Mouse (Mus musculus) megakaryocyte progenitor cell, adult 5-6 weeks (primary cell): ENCODE data around the gene Tbl2. TPM values are rescaled to one million over a fixed set of nuclear protein-coding genes. Genes with fewer than 3 reads are reported as not detected.
A peak's percentile ranks its signal among the peaks of the same experiment; 100 is the strongest.

Source experiments
- ATAC-seq: replicated peaks from 2 replicates; pipeline ENCODE4 v1.8.0; 2016; ENCODE audit warnings: mild to moderate bottlenecking, moderate TSS enrichment, inconsistent platforms; ENCODE audit not compliant: poor library complexity
- total RNA-seq, 2 experiments: library from RNA; stranded (forward) in 1 of 2; stranded (reverse) in 1 of 2; fragments of 157-497, 149-512 nt in 1 of 2; fragments of 200-1000 nt in 1 of 2; gene quantifications; 2 replicates each; pipeline versions ENCODE4 v1.2.3 to v1.2.4; 2015 to 2017

The Tbl2 gene
- total RNA-seq, 2 experiments from 2014 or later, result 11.0 to 14.9 TPM

- peak; percentile 19; the same call in 1 of the 2 replicates for ATAC-seq
Measured at GRCm38 (mm10) chr5:135185596-135185995, 36.1 kb downstream of the Tbl2 start.

- ATAC-seq, result no peak
Measured at GRCm38 (mm10) chr5:135186231-135186620, 36.8 kb downstream of the Tbl2 start.

GRCm38 (mm10) chr5:135186621-135187348, 37.3 kb downstream of the Tbl2 start, which contains the start of gene Baz1b:
Gene Baz1b (plus strand): TSS chr5:135187264.
- ATAC-seq, result peak; percentile 85

- peak; percentile 21 for ATAC-seq
Measured at GRCm38 (mm10) chr5:135187349-135188213, 38.1 kb downstream of the Tbl2 start.

DNA sequence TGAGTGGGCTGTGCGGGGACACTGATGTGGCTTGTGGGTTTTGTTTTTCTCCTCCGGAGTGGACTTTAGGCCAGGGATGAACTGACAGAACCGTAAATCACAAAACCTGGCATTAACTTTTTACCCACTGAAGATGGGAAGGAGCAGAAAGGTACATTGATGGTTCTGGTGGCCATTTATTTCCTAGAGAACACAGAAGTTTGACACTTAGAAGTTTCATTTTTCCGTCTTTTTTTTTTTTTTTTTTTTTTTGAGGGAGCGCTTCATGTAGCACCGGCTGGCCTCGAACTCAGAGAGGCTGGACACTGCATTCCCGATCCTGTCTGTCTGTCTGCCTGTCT, 38.7 kb downstream of the Tbl2 start:
- ATAC-seq, result no peak

DNA sequence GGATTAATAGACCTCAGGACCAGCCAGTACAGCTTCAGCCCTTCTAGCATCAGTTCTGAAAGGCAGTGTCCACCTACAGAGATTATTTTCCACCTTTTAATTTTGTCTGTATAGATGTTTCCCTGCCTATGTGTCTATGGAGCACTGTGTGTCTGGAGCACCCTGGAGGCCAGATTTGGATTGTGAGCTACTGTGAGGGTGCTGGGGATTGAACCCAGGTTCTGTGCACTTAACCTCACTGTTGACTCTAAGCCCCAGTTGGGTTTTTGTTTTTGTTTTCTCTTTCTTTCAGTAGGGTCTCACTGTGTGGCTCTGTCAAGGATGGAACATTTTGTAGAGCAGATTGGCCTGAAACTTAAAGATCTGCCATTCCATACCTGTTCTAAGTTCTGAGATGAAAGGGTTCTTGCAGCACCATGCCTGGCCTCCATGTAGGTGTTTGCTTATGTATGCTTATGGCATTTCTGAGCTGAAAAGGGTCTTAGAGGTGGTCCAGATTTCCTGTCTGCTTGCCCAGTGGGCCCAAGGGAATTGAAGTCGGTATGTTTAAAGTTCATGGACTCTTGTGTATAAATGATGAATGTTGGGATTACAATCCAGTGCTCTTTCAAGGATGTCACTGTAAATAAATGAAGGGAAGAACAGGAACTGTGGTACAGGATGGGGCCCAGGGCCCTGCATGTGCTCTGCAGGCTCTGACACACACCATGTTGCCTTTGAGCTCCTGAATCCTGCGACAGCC, 40.0 kb downstream of the Tbl2 start:
- no peak for ATAC-seq

- peak; percentile 53 for ATAC-seq
Measured at GRCm38 (mm10) chr5:135191620-135192019, 42.2 kb downstream of the Tbl2 start.

DNA sequence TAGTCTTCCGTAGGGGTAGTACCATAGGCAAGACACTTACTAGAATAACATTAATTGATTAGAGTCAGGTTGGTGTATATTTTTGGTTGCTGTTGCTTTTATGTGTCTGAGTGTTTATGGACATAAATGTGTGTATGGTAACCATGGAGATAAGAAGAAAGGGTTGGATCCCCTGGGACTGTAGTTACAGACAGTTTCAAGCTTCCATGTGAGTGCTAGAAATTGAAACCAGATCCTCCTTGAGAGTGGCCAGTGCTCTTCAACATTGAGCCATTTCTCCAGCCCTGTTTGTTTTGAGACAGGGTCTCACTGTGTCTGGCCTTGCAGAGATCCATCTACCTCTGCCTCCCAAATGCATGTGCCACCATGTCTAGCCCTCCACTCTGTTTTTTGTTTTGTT, 43.0 kb downstream of the Tbl2 start:
- ATAC-seq, result no peak

DNA sequence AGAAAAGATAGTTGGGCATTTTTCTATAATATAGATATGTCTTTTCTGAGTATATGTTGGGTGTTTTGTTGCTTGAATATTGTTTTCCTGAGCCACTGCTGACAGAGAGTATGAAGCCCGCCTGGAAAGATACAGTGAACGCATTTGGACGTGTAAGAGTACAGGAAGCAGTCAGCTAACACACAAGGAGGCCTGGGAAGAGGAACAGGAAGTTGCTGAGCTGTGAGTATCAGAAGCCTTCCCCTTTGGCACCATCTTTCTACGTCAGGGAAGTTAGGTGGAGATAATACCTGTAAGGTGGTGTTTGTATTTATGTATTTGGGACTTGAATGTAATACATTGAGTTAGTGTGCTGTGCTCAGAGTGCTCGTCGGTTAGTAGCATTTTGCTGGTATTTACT, 46.9 kb downstream of the Tbl2 start:
- ATAC-seq, result peak; percentile 72

GRCm38 (mm10) chr5:135202763-135203162, 53.3 kb downstream of the Tbl2 start:
- ATAC-seq, result no peak

- peak; percentile 55; the same call in 1 of the 2 replicates for ATAC-seq
Measured at GRCm38 (mm10) chr5:135208197-135208596, 58.7 kb downstream of the Tbl2 start.

Other genes with a start within 250 kb of the Tbl2 start
- gene Tmem270, start 242.9 kb upstream of the Tbl2 start, total RNA-seq (2015), result not detected in 2 replicates
- gene Tmem270, start 242.9 kb upstream of the Tbl2 start, total RNA-seq (2017), result not detected in 2 replicates
- 17.0 and 19.0 TPM in 2 replicates for gene Cldn13, start 234.1 kb upstream of the Tbl2 start, total RNA-seq (2015)
- 5.3 and 10.9 TPM in 2 replicates for gene Cldn13, start 234.1 kb upstream of the Tbl2 start, total RNA-seq (2017)
- 1.9 and 3.9 TPM in 2 replicates for gene Mettl27, start 217.3 kb upstream of the Tbl2 start, total RNA-seq (2015)
- gene Mettl27, start 217.3 kb upstream of the Tbl2 start, total RNA-seq (2017), result 0.92 and 3.4 TPM in 2 replicates
- gene Cldn4, start 202.7 kb upstream of the Tbl2 start, total RNA-seq (2015), result not detected in 2 replicates
- not detected in 2 replicates for gene Cldn4, start 202.7 kb upstream of the Tbl2 start, total RNA-seq (2017)
- gene Cldn3, start 163.4 kb upstream of the Tbl2 start, total RNA-seq (2015), result not detected in 2 replicates
- gene Cldn3, start 163.4 kb upstream of the Tbl2 start, total RNA-seq (2017), result not detected in 2 replicates
- gene Abhd11, start 140.5 kb upstream of the Tbl2 start, total RNA-seq (2015), result 133 and 142 TPM in 2 replicates
- 59.3 and 65.3 TPM in 2 replicates for gene Abhd11, start 140.5 kb upstream of the Tbl2 start, total RNA-seq (2017)
- gene Stx1a, start 126.2 kb upstream of the Tbl2 start, total RNA-seq (2015), result 0.39 and 1.2 TPM in 2 replicates
- gene Stx1a, start 126.2 kb upstream of the Tbl2 start, total RNA-seq (2017), result 0.04 and 0.44 TPM in 2 replicates
- gene Dnajc30, start 85.5 kb upstream of the Tbl2 start, total RNA-seq (2015), result 18.0 and 18.6 TPM in 2 replicates
- 7.4 and 8.9 TPM in 2 replicates for gene Dnajc30, start 85.5 kb upstream of the Tbl2 start, total RNA-seq (2017)
- gene Bud23, start 84.7 kb upstream of the Tbl2 start, total RNA-seq (2015), result 60.7 and 61.7 TPM in 2 replicates
- 55.7 and 78.6 TPM in 2 replicates for gene Bud23, start 84.7 kb upstream of the Tbl2 start, total RNA-seq (2017)
- gene Vps37d, start 71.4 kb upstream of the Tbl2 start, total RNA-seq (2015), result not detected in 2 replicates
- gene Vps37d, start 71.4 kb upstream of the Tbl2 start, total RNA-seq (2017), result not detected in 2 replicates
- 0.07 and 0.27 TPM in 2 replicates for gene Mlxipl, start 59.8 kb upstream of the Tbl2 start, total RNA-seq (2015)
- not detected in 2 replicates for gene Mlxipl, start 59.8 kb upstream of the Tbl2 start, total RNA-seq (2017)
- gene Bcl7b, start 18.6 kb downstream of the Tbl2 start, total RNA-seq (2015), result 18.1 and 18.7 TPM in 2 replicates
- gene Bcl7b, start 18.6 kb downstream of the Tbl2 start, total RNA-seq (2017), result 24.8 and 25.2 TPM in 2 replicates
- gene Baz1b, start 37.6 kb downstream of the Tbl2 start, total RNA-seq (2015), result 72.1 and 90.2 TPM in 2 replicates
- gene Baz1b, start 37.6 kb downstream of the Tbl2 start, total RNA-seq (2017), result 128 and 160 TPM in 2 replicates
- 0.42 and 0.59 TPM in 2 replicates for gene Fzd9, start 101.6 kb downstream of the Tbl2 start, total RNA-seq (2015)
- 0.12 and 0.14 TPM in 2 replicates for gene Fzd9, start 101.6 kb downstream of the Tbl2 start, total RNA-seq (2017)
- not detected in 2 replicates for gene Fkbp6, start 200.4 kb downstream of the Tbl2 start, total RNA-seq (2015)
- 0.25 TPM in 1 of 2 replicates, not detected in the other for gene Fkbp6, start 200.4 kb downstream of the Tbl2 start, total RNA-seq (2017)
- gene Trim50, start 203.6 kb downstream of the Tbl2 start, total RNA-seq (2015), result not detected in 2 replicates
- gene Trim50, start 203.6 kb downstream of the Tbl2 start, total RNA-seq (2017), result not detected in 2 replicates
- 15.8 and 18.2 TPM in 2 replicates for gene Nsun5, start 220.3 kb downstream of the Tbl2 start, total RNA-seq (2015)
- gene Nsun5, start 220.3 kb downstream of the Tbl2 start, total RNA-seq (2017), result 22.0 and 24.3 TPM in 2 replicates
- gene Pom121, start 244.9 kb downstream of the Tbl2 start, total RNA-seq (2015), result 59.8 and 60.9 TPM in 2 replicates
- gene Pom121, start 244.9 kb downstream of the Tbl2 start, total RNA-seq (2017), result 7.0 and 7.9 TPM in 2 replicates